Mouse (Mus musculus) liver (tissue): ENCODE measurements around the gene Wipf3.

Experiments
- DNase-seq: peaks from one replicate; pipeline ENCODE4 v3.0.0-alpha.2; 2020; ENCODE audit warnings: mixed read lengths

Gene Wipf3

DNA sequence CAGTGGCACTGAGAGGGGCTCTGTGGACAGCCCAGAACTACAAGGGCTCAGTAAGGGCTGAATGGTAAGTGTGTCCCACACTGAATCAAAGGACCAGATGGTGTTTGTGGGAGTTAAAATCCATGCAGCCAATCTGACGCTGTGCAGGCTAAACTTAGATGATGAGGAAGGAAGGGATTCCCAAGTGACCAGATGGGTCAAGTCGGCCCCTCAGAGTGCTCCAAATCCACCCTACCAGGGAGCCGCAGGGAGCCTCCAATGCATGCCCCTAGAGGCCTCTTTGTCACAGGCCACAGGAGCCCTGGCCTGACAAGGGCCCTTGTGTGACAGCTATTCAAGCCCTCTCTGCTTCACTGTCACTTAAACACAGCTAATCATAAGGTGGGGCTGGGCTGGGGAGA, 109.4 kb downstream of the Wipf3 start:
- no peak for DNase-seq

DNA sequence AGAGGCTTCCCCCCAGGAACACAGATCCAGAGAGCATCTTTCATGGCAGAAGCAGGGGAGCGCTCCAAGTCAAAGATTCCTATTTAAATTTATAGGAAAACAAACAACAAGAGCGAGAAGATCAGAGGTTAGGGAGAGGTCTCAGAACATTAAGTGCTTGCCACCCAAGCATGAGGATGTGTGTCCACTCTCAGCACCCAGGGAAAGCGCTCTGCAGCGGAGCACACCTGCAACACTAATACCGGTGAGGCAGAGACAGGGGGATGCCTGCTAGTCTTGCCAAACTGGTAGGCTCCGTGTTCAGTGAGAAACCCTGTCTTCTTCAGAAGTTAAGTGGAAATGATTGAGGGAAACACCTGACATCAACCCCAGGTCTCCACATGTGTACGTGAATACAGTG, 110.0 kb downstream of the Wipf3 start:
- DNase-seq: no peak

- no peak for DNase-seq
These were observed 111.0 kb downstream of the Wipf3 start for GRCm38 (mm10) chr6:54540252-54540887.

- no peak for DNase-seq
These were observed 113.4 kb downstream of the Wipf3 start for GRCm38 (mm10) chr6:54542836-54543235.

GRCm38 (mm10) chr6:54543646-54544045, 114.2 kb downstream of the Wipf3 start:
- no peak for DNase-seq

GRCm38 (mm10) chr6:54548314-54549019, 119.1 kb downstream of the Wipf3 start:
- DNase-seq: no peak

- DNase-seq: no peak
These were observed 119.9 kb downstream of the Wipf3 start for GRCm38 (mm10) chr6:54549311-54549710.

DNA sequence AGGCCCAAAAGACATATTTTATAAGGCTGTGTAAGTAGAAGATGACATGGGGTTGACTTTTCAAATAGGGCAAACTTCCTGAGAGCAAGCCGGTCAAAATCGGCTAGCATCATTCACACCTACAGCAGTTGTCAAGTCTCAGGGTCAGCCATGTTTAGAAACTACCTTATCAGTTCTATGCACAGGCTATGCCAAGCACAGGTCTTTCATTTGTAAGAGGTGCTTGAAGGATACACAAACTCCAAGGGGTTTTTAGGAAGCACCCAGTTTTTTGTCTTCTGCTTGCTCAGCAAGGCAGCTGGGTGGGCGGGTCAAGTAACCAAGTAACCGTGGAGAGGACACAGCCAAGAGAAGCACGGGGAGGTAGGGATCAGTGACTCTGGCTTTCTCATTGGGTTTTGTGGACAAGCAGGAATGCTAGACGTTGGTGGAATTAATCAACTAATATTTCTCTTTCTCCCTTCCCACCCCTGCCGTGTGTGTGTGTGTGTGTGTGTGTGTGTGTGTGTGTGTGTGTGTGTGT, 121.5 kb downstream of the Wipf3 start:
- no peak for DNase-seq

DNA sequence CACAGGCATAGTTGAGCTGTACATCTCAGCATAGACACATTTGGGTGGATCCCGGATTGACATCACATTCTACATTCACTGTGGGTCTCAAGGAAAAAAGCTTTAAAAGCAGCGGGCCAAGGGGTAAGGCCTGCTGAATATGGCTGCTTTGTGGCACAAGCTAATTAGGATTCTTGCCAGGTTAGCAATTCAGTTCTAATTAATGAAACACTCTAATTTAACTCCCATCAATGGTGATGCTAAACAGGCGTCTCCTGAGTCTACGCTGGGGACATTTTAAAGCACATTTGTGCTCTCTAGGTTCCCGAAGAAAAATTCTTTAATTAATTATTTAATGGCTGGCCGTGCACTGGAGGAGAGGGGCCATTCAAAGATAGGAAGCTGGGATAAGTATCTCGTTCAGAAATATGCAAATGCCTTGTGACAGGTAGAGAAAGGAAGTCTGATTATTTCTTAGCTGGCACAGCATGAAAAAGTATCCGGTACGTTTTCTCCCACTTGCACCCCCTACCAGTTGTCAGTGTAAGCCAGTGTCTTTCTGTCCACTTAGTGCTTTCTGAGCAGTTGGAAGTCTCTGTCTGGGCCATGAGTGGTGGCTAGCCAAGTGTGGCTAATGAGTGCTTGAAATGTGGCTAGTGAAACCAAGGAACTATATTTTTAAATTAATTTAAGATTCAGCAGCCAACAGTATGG, 123.5 kb downstream of the Wipf3 start:
- DNase-seq: no peak
